Mouse (Mus musculus): ENCODE measurements around the gene Clpx.
"Not testable (repeated sequence)": the region's sequence is repeated elsewhere in the genome, so short reads cannot be mapped to it uniquely, and the experiment has no call there.

Clpx gene

GRCm38 (mm10) chr9:65292421-65292820 lies 1.6 kb upstream of the Clpx start:
- no peak for DNase-seq (ENCODE audit: low spot score)

- DNase-seq (ENCODE audit: low spot score), result peak; percentile 44
Observed at GRCm38 (mm10) chr9:65293119-65293518, 941 bp upstream of the Clpx start.

GRCm38 (mm10) chr9:65293580-65293972 lies 484 bp upstream of the Clpx start:
- no peak for DNase-seq (ENCODE audit: low spot score)

GRCm38 (mm10) chr9:65294716-65295378 lies 787 bp downstream of the Clpx start:
- DNase-seq (ENCODE audit: low spot score), result peak; percentile 52

GRCm38 (mm10) chr9:65297056-65297455 lies 3.0 kb downstream of the Clpx start:
- no peak for DNase-seq (ENCODE audit: low spot score)

- no peak for DNase-seq (ENCODE audit: low spot score)
Observed at GRCm38 (mm10) chr9:65298761-65299160, 4.7 kb downstream of the Clpx start.

GRCm38 (mm10) chr9:65299650-65300049 lies 5.6 kb downstream of the Clpx start:
- no peak for DNase-seq (ENCODE audit: low spot score)

- no peak for DNase-seq (ENCODE audit: low spot score)
Observed at GRCm38 (mm10) chr9:65302327-65302983, 8.4 kb downstream of the Clpx start.

- DNase-seq (ENCODE audit: low spot score), result peak; percentile 57
Observed at GRCm38 (mm10) chr9:65303586-65303985, 9.5 kb downstream of the Clpx start.

GRCm38 (mm10) chr9:65304300-65304699 lies 10.2 kb downstream of the Clpx start:
- peak; percentile 42 for DNase-seq (ENCODE audit: low spot score)

GRCm38 (mm10) chr9:65306672-65307071 lies 12.6 kb downstream of the Clpx start:
- DNase-seq (ENCODE audit: low spot score), result peak; percentile 68

GRCm38 (mm10) chr9:65308011-65308410 lies 14.0 kb downstream of the Clpx start:
- DNase-seq (ENCODE audit: low spot score), result no peak

GRCm38 (mm10) chr9:65312669-65313357 lies 18.8 kb downstream of the Clpx start:
- DNase-seq (ENCODE audit: low spot score), result no peak

GRCm38 (mm10) chr9:65313846-65314245 lies 19.8 kb downstream of the Clpx start:
- no peak for DNase-seq (ENCODE audit: low spot score)

- no peak for DNase-seq (ENCODE audit: low spot score)
Observed at GRCm38 (mm10) chr9:65322255-65322900, 28.3 kb downstream of the Clpx start.

- no peak for DNase-seq (ENCODE audit: low spot score)
Observed at GRCm38 (mm10) chr9:65325971-65326370, 31.9 kb downstream of the Clpx start.

- DNase-seq (ENCODE audit: low spot score), result no peak
Observed at GRCm38 (mm10) chr9:65327371-65327770, 33.3 kb downstream of the Clpx start.

GRCm38 (mm10) chr9:65333958-65334357 lies 39.9 kb downstream of the Clpx start:
- DNase-seq (ENCODE audit: low spot score), result no peak

GRCm38 (mm10) chr9:65339146-65339545 lies 45.1 kb downstream of the Clpx start:
- no peak for DNase-seq (ENCODE audit: low spot score)

- DNase-seq (ENCODE audit: low spot score), result no peak
Observed at GRCm38 (mm10) chr9:65340414-65340813, 46.4 kb downstream of the Clpx start.

GRCm38 (mm10) chr9:65345439-65345838 lies 51.4 kb downstream of the Clpx start:
- DNase-seq (ENCODE audit: low spot score), result not testable (repeated sequence)

- peak; percentile 97 for DNase-seq (ENCODE audit: low spot score)
Observed at GRCm38 (mm10) chr9:65345854-65346475, 51.9 kb downstream of the Clpx start, which contains the start of gene Pdcd7. TSS of gene Pdcd7 (plus strand) at chr9:65346104.
